Mouse (Mus musculus) gastrocnemius, adult 8-10 months (tissue): Measurements from ENCODE around the gene Ppp1r13l. TPM values are rescaled to one million over a fixed set of nuclear protein-coding genes. Genes with fewer than 3 reads are reported as not detected.

Experiments used
- DNase-seq, 2 experiments: peaks; one replicate each; pipeline ENCODE4 v3.0.0; 2022; ENCODE audit warnings: low spot score in 2 of 2
- total RNA-seq, 4 experiments: library from RNA; stranded (reverse); gene quantifications; 2 replicates each; pipeline ENCODE4 v1.2.4; 2022

The Ppp1r13l gene
- total RNA-seq, 4 experiments from 2014 or later, result 2.8 to 6.3 (median 4.1) TPM

DNA sequence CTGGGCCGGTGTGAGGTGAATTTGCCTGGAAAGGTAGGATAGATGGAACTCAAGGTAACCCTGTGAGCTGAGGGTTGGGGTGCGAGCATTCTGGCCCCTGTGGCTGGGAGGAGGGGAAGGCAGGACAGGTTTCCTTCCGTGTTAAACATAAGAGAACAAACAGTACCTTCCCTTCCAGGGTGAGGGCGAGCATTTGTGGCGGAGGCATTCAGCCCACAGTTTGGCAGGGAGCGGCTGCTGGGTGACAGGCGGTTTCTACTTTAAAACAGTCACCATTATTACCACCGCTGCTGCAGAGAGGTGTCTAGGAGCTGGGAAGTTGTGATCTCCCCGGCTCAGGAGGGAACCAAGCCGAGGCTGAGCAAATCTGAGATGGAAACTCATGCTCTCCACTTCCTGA, 22.4 kb upstream of the Ppp1r13l start:
- DNase-seq, result no peak

GRCm38 (mm10) chr7:19338060-19338459, 21.5 kb upstream of the Ppp1r13l start:
- no peak for DNase-seq

DNA sequence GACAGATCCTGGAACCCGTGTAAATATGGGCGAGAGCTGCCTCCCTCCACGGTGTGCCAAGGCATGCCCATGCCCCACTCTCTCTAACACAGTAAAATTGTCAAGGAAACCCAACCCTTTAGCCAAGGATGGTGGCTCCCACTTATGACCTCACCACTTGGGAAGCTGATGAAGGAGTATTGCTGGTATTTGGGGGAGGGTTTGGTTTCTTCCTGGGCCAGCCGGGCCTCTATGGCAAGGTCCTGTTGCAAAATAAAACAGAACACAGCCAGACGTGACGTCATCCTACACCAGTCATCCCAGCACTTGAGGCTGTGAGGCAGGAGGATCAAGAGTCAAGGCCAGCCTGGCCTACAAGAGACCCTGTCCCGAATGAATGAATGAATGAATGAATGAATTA, 21.0 kb upstream of the Ppp1r13l start:
- DNase-seq, result no peak

DNA sequence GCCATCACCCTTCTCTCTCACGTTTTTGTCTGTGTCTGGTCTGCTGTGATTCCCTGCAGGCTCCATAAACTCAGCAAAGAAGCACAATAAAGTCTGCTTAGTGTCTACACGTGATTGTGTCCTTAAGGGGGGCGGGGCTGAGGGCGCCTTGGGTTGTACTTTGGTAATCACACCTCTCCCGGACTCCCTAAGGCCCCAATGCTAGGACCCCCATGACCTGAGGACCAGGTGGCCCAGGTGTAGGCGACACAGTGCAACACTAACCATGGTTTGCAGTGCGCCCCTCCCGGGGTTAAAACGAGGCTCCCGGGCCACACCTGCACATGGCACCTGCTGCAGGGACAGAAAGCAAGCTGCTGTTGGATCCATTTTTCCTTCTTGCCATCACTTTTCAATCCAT, 18.3 kb upstream of the Ppp1r13l start:
- DNase-seq, result no peak

DNA sequence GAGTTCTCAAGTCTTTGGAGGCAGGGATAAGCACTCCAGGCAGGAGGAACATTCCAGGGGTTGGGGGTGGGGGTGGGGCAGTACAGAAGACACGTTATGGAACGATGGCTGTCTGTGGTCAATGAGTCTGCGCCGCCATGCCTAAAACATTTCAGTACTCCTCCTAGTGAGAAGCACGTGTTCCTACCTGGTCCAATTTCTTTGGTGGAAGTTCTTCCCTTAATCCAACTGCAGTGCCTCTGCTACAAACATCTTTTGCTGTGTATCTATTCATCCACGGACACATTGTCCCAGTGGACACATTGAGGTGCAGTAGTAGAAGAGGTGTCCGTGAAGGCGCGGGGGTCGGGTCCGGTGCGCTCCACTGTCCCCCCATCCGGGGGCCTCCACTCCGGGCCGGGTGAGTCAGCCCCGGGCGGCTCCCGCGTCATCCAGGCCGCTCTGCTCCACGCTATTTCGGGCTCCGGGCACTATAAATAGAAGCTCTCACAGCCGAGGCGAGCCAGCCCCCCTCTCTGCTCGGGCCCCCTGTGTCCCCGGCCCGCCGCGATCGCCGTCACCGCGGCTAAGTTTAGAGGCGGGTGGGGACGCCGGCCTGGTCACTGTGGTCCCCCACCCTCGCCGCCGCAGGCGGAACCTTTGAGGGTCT, 17.7 kb upstream of the Ppp1r13l start:
- DNase-seq, result peak; percentile 65 to 66

DNA sequence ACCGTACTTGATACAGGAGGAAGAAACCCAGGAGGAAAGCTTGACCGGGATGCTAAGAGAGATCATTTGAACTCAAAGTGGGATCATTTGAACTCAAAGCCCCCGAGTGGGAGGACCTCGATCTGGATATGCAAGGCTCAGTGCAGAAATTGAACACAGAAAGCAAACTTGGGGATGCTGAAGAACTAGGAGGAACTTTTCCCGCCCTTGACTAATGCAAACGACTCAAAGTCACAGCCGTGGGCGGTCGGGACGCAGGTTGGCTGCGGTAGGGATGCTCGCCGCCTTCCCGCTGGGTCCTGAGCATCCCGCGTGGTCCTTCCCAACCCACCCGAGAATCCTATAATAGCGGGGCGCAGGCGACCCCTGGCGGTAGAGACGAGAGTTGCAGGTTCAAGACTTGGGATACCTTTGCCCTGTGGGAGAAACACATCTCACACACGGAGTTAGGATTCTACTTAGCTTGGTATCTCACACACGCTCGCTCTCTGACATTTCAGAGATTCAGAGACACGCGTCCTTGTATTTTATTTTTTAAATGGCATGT, 17.0 kb upstream of the Ppp1r13l start:
- peak; percentile 83 to 85 for DNase-seq

- DNase-seq, result peak; percentile 53 to 59
Observed at GRCm38 (mm10) chr7:19343210-19343808, 16.2 kb upstream of the Ppp1r13l start.

DNA sequence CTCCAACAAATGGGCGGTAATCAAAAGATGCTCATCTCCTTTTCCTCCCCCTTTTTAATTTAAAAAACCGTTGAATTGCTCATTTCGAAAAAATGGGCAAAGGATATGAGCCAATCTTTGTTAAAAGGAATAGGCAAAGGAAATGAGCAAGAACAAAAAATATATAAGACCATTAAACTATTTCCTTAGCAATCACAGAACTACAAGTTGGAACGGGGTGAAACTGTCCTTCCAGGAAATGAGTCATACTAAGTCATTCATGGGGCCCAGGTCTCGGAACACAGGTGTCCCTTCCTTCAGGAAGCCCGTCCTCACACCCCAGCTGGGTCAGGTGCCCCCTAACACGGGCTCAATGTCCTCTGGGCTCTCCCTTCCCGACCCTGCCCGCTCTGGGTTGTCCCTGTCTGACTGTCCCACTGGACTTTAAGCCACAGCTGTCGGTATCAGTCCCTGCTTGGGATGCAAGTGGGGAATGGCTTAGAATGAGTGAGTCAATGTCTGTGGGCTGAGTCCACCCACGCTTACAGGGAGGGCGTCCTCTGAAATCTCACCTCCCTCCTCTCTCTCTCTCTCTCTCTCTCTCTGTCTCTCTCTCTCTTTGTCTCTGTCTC, 15.2 kb upstream of the Ppp1r13l start, which contains the start of gene Ercc1:
Gene Ercc1, plus strand, starts transcription at position 542 of the 611 bp plus-strand sequence.
- no peak for DNase-seq

- DNase-seq, result peak; percentile 90 to 94
Observed at GRCm38 (mm10) chr7:19344938-19345471, 14.5 kb upstream of the Ppp1r13l start.

DNA sequence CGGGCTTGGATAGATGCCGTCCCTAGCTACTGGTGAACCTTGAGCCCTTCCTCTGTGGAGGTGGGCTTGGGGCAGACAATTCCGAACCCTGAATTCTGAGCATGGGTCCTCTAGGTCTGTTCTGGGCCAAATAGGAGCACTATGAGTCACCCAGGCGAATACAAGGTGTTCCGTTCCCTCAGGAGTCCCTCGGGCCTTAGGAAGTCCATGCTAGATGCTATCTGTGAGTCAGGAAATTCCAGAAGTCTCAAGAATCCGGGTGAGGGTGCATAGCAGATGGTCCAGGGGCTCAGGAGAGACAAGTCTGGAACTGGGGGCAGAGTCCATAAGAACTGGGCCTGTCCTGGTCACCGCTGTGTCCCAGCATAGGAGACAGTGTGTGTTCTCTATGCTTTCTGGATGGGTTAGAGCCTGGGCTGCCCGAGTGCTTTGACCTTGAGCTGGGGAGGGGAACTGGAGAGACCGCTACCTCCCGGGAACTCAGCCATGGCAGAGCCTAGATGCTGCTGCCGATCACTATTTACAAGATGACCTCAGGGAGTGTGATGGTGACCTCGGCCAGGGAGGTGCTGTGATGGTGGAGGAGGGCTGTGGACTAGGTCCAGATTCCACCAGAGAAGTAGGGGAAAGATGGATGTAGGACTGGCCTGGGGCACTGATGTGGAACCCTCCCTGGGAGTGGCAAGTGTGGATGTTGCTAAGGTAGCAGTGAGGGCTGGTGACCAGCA, 10.2 kb upstream of the Ppp1r13l start:
- no peak for DNase-seq

- DNase-seq, result no peak
Observed at GRCm38 (mm10) chr7:19350221-19350620, 9.3 kb upstream of the Ppp1r13l start.

DNA sequence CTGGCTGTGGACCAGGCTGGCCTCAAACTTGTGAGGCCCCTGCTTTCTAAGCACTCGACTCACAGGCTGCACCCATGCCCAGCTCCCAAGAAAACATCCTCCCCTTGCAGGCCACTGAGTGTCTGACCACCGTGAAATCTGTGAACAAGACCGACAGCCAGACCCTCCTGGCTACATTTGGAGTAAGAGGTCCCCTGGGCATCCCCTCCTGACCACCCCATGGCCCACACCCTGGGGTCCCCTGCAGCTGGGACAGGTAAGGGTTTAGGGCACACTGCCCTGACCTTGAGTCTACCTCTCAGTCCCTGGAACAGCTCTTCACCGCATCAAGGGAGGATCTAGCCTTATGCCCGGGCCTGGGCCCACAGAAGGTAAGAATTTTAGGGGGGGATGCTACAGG, 4.6 kb upstream of the Ppp1r13l start:
- no peak for DNase-seq

- DNase-seq, result no peak
Observed at GRCm38 (mm10) chr7:19356311-19356710, 3.2 kb upstream of the Ppp1r13l start.

- DNase-seq, result no peak
Observed at GRCm38 (mm10) chr7:19357381-19358375, 1.9 kb upstream of the Ppp1r13l start.

DNA sequence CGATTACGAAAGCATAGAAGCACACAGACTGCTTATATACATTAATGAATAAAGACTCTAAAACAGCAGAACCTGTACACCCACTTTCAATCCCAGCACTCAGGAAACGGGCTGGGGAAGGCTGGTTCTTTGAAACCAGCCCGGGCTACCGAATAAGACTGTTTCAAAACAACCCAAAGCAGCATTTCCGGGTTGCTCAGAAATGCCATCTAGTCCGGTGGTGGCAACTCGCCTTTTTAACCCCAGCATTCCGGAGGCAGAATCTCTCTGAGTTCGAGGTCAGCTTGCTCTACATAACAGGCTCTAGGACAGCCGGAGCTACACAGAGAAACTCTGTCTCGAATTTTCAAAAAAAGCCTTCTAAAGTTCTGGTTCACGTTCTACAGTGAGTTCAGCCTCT, 915 bp upstream of the Ppp1r13l start:
- DNase-seq, result no peak

DNA sequence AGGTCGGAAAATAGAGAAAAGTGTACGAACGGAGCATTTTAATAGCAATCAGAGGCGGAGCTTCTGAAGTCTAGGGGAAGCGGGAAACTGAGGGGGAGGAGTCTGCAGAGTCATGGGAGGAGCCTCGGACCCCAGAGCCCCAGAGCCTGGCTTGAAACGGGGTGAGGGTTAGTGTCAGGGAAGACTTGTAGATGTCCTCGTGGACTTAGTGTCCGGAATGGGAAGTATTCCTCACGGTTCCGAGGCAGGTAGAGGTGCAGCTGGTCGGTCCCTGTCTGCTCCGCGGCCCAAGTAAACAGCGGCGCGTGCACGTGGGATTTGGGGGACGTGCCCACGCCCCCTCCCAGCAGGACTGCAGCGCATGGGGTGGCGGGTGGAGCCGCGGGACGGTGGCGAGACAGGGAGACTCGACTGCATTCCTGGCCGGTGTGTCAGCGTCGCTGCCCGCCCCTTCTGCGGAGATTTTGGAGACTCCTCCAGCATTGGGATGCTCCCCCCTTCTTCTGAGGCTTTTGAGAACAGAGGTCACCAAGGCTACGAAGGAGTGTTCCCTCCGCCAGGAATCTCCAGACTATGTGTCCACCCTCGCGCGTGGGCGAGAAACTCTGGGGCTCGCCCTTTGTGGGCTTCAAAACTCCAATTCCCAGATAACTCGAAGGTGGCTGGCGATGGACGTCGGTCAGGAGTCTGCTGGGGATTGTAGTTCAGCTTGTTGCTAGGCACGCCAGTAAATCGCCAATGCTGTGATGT, 518 bp downstream of the Ppp1r13l start:
- DNase-seq, result peak; percentile 57 to 74

- DNase-seq, result peak; percentile 89 to 92
Observed at GRCm38 (mm10) chr7:19360944-19361343, 1.4 kb downstream of the Ppp1r13l start.

GRCm38 (mm10) chr7:19361720-19362119, 2.2 kb downstream of the Ppp1r13l start:
- peak; percentile 63 to 70 for DNase-seq

- DNase-seq, result no peak
Observed at GRCm38 (mm10) chr7:19362276-19362675, 2.7 kb downstream of the Ppp1r13l start.

DNA sequence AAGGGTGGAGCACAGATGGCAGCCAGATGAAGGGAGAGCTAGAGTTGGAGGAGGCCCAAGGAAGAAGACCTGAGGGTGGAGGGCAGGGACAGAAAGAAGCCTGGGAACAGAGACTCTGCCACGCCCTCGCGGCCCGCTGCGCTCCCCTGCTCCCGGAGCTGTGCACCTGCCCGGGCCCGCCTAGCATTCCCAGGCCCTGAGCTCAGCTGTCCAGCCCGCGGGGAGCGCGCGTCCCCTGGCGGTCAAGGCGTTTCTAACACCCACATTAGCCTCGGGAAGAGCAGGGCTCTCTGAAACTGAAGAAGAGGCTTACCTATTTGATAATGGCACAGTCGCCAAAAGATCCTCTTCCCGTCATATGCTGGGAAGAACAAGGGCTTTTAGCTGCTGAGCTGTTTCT, 4.3 kb downstream of the Ppp1r13l start:
- DNase-seq, result peak; percentile 61 to 77
